Mouse (Mus musculus): ENCODE results near the gene Ints5.
A peak's percentile ranks its signal among the peaks of the same experiment; 100 is the strongest.

Ints5 gene

GRCm38 (mm10) chr19:8929224-8930088 is 36.7 kb downstream of the Ints5 start, which contains the start of the genes Rom1 and Eml3:
Gene Rom1 (minus strand): TSS chr19:8929356.
Gene Eml3 (plus strand): TSS chr19:8929552.
- no peak for DNase-seq (ENCODE audit: low read depth, low spot score)

GRCm38 (mm10) chr19:8930117-8930516 is 37.3 kb downstream of the Ints5 start:
- DNase-seq (ENCODE audit: low read depth, low spot score): no peak

- DNase-seq (ENCODE audit: low read depth, low spot score): no peak
Measured at GRCm38 (mm10) chr19:8930771-8931170, 38.0 kb downstream of the Ints5 start.

- DNase-seq (ENCODE audit: low read depth, low spot score): no peak
Measured at GRCm38 (mm10) chr19:8936736-8937135, 43.9 kb downstream of the Ints5 start.

GRCm38 (mm10) chr19:8940526-8941133 is 47.8 kb downstream of the Ints5 start:
- DNase-seq (ENCODE audit: low read depth, low spot score): no peak

- DNase-seq (ENCODE audit: low read depth, low spot score): no peak
Measured at GRCm38 (mm10) chr19:8941136-8941514, 48.3 kb downstream of the Ints5 start.

GRCm38 (mm10) chr19:8941515-8942217 is 48.9 kb downstream of the Ints5 start, which contains the start of gene Mta2:
Gene Mta2 (plus strand): TSS chr19:8941875.
- peak; percentile 92 for DNase-seq (ENCODE audit: low read depth, low spot score)

GRCm38 (mm10) chr19:8942276-8942964 is 49.6 kb downstream of the Ints5 start:
- no peak for DNase-seq (ENCODE audit: low read depth, low spot score)

- DNase-seq (ENCODE audit: low read depth, low spot score): no peak
Measured at GRCm38 (mm10) chr19:8943047-8943446, 50.2 kb downstream of the Ints5 start.

GRCm38 (mm10) chr19:8944062-8944461 is 51.3 kb downstream of the Ints5 start:
- no peak for DNase-seq (ENCODE audit: low read depth, low spot score)

- DNase-seq (ENCODE audit: low read depth, low spot score): no peak
Measured at GRCm38 (mm10) chr19:8944750-8945149, 51.9 kb downstream of the Ints5 start.

GRCm38 (mm10) chr19:8945251-8945650 is 52.4 kb downstream of the Ints5 start:
- DNase-seq (ENCODE audit: low read depth, low spot score): no peak

- DNase-seq (ENCODE audit: low read depth, low spot score): no peak
Measured at GRCm38 (mm10) chr19:8946929-8947328, 54.1 kb downstream of the Ints5 start.

Measured in brain, embryonic 18.5 days (tissue).